Mouse (Mus musculus) ES-E14 (cell line): ENCODE data around the gene Gm49486.

Source experiments
- CHD2 ChIP-seq: IDR thresholded peaks from 2 replicates; pipeline ENCODE4 v1.6.1; 2014; ENCODE audit warnings: mild to moderate bottlenecking, low read depth, low read length, inconsistent platforms
- HCFC1 ChIP-seq: IDR thresholded peaks from 2 replicates; pipeline ENCODE4 v1.6.1; 2012; ENCODE audit warnings: low read length, inconsistent platforms, borderline replicate concordance; ENCODE audit not compliant: insufficient read depth
- MAFK ChIP-seq: IDR thresholded peaks from 2 replicates; pipeline ENCODE4 v1.6.1; 2014; ENCODE audit warnings: mild to moderate bottlenecking, low read depth, low read length, inconsistent platforms; ENCODE audit not compliant: insufficient read depth
- ZC3H11A ChIP-seq: IDR thresholded peaks from 2 replicates; pipeline ENCODE4 v1.6.1; 2012; ENCODE audit warnings: low read depth, mild to moderate bottlenecking, inconsistent platforms, low read length, borderline replicate concordance
- ZNF384 ChIP-seq: IDR thresholded peaks from 2 replicates; pipeline ENCODE4 v1.6.1; 2012; ENCODE audit warnings: low read depth, low read length, inconsistent platforms

DNA sequence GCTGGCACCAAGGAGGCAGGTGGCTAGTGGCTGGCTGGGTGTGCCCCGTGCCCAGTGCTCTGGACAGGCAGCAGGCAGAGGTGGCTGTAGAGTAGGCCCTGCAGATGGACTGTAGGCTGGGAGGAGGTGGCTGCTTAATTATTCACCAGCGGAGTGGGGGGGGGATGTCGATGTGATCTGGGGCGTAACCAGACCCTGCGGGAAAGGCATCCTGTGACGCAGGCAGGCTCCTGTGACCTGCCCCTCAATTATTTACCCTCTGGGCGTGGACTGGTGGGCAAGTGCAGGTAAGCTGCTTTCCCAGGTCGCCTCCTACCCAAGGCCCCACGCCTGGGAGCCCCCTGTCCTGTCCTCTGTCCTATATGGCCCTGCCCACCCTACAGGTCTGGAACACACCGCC is 56.2 kb downstream of the Gm49486 start, which contains the start of gene Baiap2l2:
- TF ChIP-seq MAFK (no peak), ZC3H11A (no peak), ZNF384 (no peak), CHD2 (no peak), HCFC1 (no peak)
